Mouse (Mus musculus) CH12.LX (cell line): ENCODE results near the gene Siah2. TPM values are rescaled to one million over a fixed set of nuclear protein-coding genes. Genes with fewer than 3 reads are reported as not detected.
A peak's percentile ranks its signal among the peaks of the same experiment; 100 is the strongest.

ENCODE experiments used
- DNase-seq: peaks from one replicate; pipeline ENCODE4 v3.0.0-alpha.2; 2013; ENCODE audit errors: extremely low read depth
- H3K27ac ChIP-seq: 2 replicates; pipeline ENCODE4 v1.5.1; 2012; ENCODE audit warnings: low read depth, mild to moderate bottlenecking, control low read depth, moderate library complexity; ENCODE audit not compliant: insufficient read depth
- H3K27me3 ChIP-seq: replicated peaks from 2 replicates; pipeline ENCODE3; 2012; ENCODE audit warnings: inconsistent platforms
- H3K36me3 ChIP-seq, 2 experiments: replicated peaks in 1 of 2; 2 replicates each; pipeline versions ENCODE3 to v1.6.1; 2012; ENCODE audit warnings: inconsistent platforms in 1 of 2, low read length in 1 of 2, mild to moderate bottlenecking in 1 of 2, mixed read lengths in 1 of 2, moderate library complexity in 1 of 2; ENCODE audit not compliant: control insufficient read depth in 1 of 2, insufficient read depth in 1 of 2
- H3K4me1 ChIP-seq, 2 experiments: 2 replicates each; pipeline ENCODE4 v1.6.1; 2012; ENCODE audit warnings: inconsistent platforms in 1 of 2, moderate library complexity in 1 of 2; ENCODE audit not compliant: insufficient read depth in 2 of 2, control insufficient read depth in 1 of 2
- H3K4me2 ChIP-seq: 2 replicates; pipeline ENCODE4 v1.6.1; 2012; ENCODE audit warnings: low read depth, mild to moderate bottlenecking, control low read depth; ENCODE audit not compliant: poor library complexity, insufficient read depth, severe bottlenecking
- H3K4me3 ChIP-seq, 3 experiments: fragments of 150-350 bp in 1 of 3; sonication (generic) in 1 of 3; replicated peaks in 1 of 3; 2 replicates each; pipeline versions ENCODE3 to v1.5.1; 2011 to 2012; ENCODE audit warnings: low read depth in 2 of 3, low read length in 2 of 3, mild to moderate bottlenecking in 2 of 3, moderate library complexity in 2 of 3, control low read depth in 1 of 3, improper control_type of control experiment in 1 of 3, inconsistent platforms in 1 of 3, mixed read lengths in 1 of 3; ENCODE audit not compliant: poor library complexity in 1 of 3
- H3K79me2 ChIP-seq: replicated peaks from 2 replicates; pipeline ENCODE4 v1.6.1; 2012; ENCODE audit warnings: mild to moderate bottlenecking, moderate library complexity; ENCODE audit not compliant: control insufficient read depth, poor library complexity, insufficient read depth, severe bottlenecking; ENCODE audit errors: extremely low read depth
- H3K9ac ChIP-seq: 2 replicates; pipeline ENCODE4 v1.6.1; 2012; ENCODE audit warnings: low read depth, mild to moderate bottlenecking, control low read depth, moderate library complexity; ENCODE audit not compliant: insufficient read depth
- H3K9me3 ChIP-seq: replicated peaks from 2 replicates; pipeline ENCODE3; 2012; ENCODE audit warnings: low read length, inconsistent platforms, mixed read lengths
- BHLHE40 ChIP-seq: IDR thresholded peaks from 2 replicates; pipeline ENCODE4 v1.6.1; 2011; ENCODE audit warnings: mild to moderate bottlenecking, low read depth, low read length, improper control_type of control experiment
- CHD1 ChIP-seq: IDR thresholded peaks from 2 replicates; pipeline ENCODE4 v1.6.1; 2012; ENCODE audit warnings: low read depth, low read length, improper control_type of control experiment, inconsistent platforms
- CTCF ChIP-seq, 2 experiments: IDR thresholded peaks in 1 of 2; conservative IDR thresholded peaks in 1 of 2; 2 replicates each; pipeline ENCODE4 v1.5.1; 2011 to 2012; ENCODE audit warnings: low read depth in 2 of 2, low read length in 2 of 2, improper control_type of control experiment in 1 of 2, inconsistent platforms in 1 of 2, mild to moderate bottlenecking in 1 of 2, moderate library complexity in 1 of 2
- E2F4 ChIP-seq: IDR thresholded peaks from 2 replicates; pipeline ENCODE4 v1.6.1; 2011; ENCODE audit warnings: low read depth, low read length, improper control_type of control experiment; ENCODE audit not compliant: insufficient replicate concordance
- ELF1 ChIP-seq: IDR thresholded peaks from 2 replicates; pipeline ENCODE4 v1.6.1; 2014; ENCODE audit warnings: low read depth, mild to moderate bottlenecking, inconsistent platforms, low read length, improper control_type of control experiment
- EP300 ChIP-seq: IDR thresholded peaks from 2 replicates; pipeline ENCODE4 v1.6.1; 2011; ENCODE audit warnings: low read length, improper control_type of control experiment
- ETS1 ChIP-seq: conservative IDR thresholded peaks from 2 replicates; pipeline ENCODE4 v1.6.1; 2012; ENCODE audit warnings: low read depth, mild to moderate bottlenecking, inconsistent platforms, low read length, improper control_type of control experiment, moderate library complexity
- HCFC1 ChIP-seq: IDR thresholded peaks from 2 replicates; pipeline ENCODE4 v1.6.1; 2012; ENCODE audit warnings: low read depth, mild to moderate bottlenecking, inconsistent platforms, low read length, improper control_type of control experiment
- IRF4 ChIP-seq: IDR thresholded peaks from 2 replicates; pipeline ENCODE4 v1.6.1; 2014; ENCODE audit warnings: low read depth, mild to moderate bottlenecking, inconsistent platforms, low read length, improper control_type of control experiment
- JUN ChIP-seq: IDR thresholded peaks from 2 replicates; pipeline ENCODE4 v1.6.1; 2011; ENCODE audit warnings: low read depth, mild to moderate bottlenecking, low read length, improper control_type of control experiment, moderate library complexity; ENCODE audit not compliant: insufficient read depth
- JUND ChIP-seq: conservative IDR thresholded peaks from 2 replicates; pipeline ENCODE4 v1.6.1; 2011; ENCODE audit warnings: low read depth, low read length, improper control_type of control experiment
- KAT2A ChIP-seq: IDR thresholded peaks from 2 replicates; pipeline ENCODE4 v1.6.1; 2012; ENCODE audit warnings: low read length, improper control_type of control experiment, inconsistent platforms; ENCODE audit not compliant: insufficient replicate concordance
- MAFK ChIP-seq: IDR thresholded peaks from 2 replicates; pipeline ENCODE4 v1.6.1; 2011; ENCODE audit warnings: low read length, improper control_type of control experiment; ENCODE audit not compliant: insufficient replicate concordance
- MAX ChIP-seq: IDR thresholded peaks from 2 replicates; pipeline ENCODE4 v1.6.1; 2011; ENCODE audit warnings: low read length, improper control_type of control experiment
- MAZ ChIP-seq: IDR thresholded peaks from 2 replicates; pipeline ENCODE4 v1.6.1; 2012; ENCODE audit warnings: low read depth, mild to moderate bottlenecking, inconsistent platforms, low read length, improper control_type of control experiment, moderate library complexity
- MEF2A ChIP-seq: IDR thresholded peaks from 2 replicates; pipeline ENCODE4 v1.6.1; 2014; ENCODE audit warnings: low read depth, mild to moderate bottlenecking, inconsistent platforms, low read length, improper control_type of control experiment, borderline replicate concordance
- MYC ChIP-seq: IDR thresholded peaks from 2 replicates; pipeline ENCODE4 v1.6.1; 2011; ENCODE audit warnings: low read depth, mild to moderate bottlenecking, improper control_type of control experiment, low read length
- NELFE ChIP-seq: IDR thresholded peaks from 2 replicates; pipeline ENCODE4 v1.6.1; 2011; ENCODE audit warnings: low read depth, low read length, improper control_type of control experiment
- NRF1 ChIP-seq: IDR thresholded peaks from 2 replicates; pipeline ENCODE4 v1.6.1; 2014; ENCODE audit warnings: low read depth, mild to moderate bottlenecking, inconsistent platforms, low read length, improper control_type of control experiment, moderate library complexity
- POLR2A ChIP-seq: IDR thresholded peaks from 2 replicates; pipeline ENCODE4 v1.6.1; 2011; ENCODE audit warnings: low read depth, mild to moderate bottlenecking, improper control_type of control experiment, low read length
- POLR2AphosphoS2 ChIP-seq: IDR thresholded peaks from 2 replicates; pipeline ENCODE4 v1.6.1; 2011; ENCODE audit warnings: low read depth, low read length, improper control_type of control experiment
- RCOR1 ChIP-seq: conservative IDR thresholded peaks from 2 replicates; pipeline ENCODE4 v1.6.1; 2012; ENCODE audit warnings: low read depth, mild to moderate bottlenecking, inconsistent platforms, low read length, improper control_type of control experiment
- SIN3A ChIP-seq: IDR thresholded peaks from 2 replicates; pipeline ENCODE4 v1.6.1; 2012; ENCODE audit warnings: low read length, improper control_type of control experiment, inconsistent platforms
- TBP ChIP-seq: conservative IDR thresholded peaks from 2 replicates; pipeline ENCODE4 v1.6.1; 2011; ENCODE audit warnings: low read depth, low read length, improper control_type of control experiment
- TCF12 ChIP-seq: IDR thresholded peaks from 2 replicates; pipeline ENCODE4 v1.6.1; 2014; ENCODE audit warnings: low read depth, mild to moderate bottlenecking, inconsistent platforms, low read length, improper control_type of control experiment
- UBTF ChIP-seq: IDR thresholded peaks from 2 replicates; pipeline ENCODE4 v1.6.1; 2012; ENCODE audit warnings: low read depth, mild to moderate bottlenecking, inconsistent platforms, low read length, improper control_type of control experiment, moderate library complexity
- USF1 ChIP-seq: IDR thresholded peaks from 2 replicates; pipeline ENCODE4 v1.6.1; 2014; ENCODE audit warnings: low read depth, mild to moderate bottlenecking, inconsistent platforms, low read length, improper control_type of control experiment
- USF2 ChIP-seq: conservative IDR thresholded peaks from 2 replicates; pipeline ENCODE4 v1.6.1; 2011; ENCODE audit warnings: low read depth, low read length, improper control_type of control experiment
- ZMIZ1 ChIP-seq: IDR thresholded peaks from 2 replicates; pipeline ENCODE4 v1.6.1; 2012; ENCODE audit warnings: low read depth, mild to moderate bottlenecking, inconsistent platforms, low read length, improper control_type of control experiment
- ZNF384 ChIP-seq: IDR thresholded peaks from 2 replicates; pipeline ENCODE4 v1.6.1; 2012; ENCODE audit warnings: low read depth, low read length, improper control_type of control experiment, inconsistent platforms
- dilution Hi-C: fragments of 300-500 bp; cut with MboI; formaldehyde crosslinking; loops from 2 replicates; pipeline ENCODE4 v1.14.3; 2020; ENCODE audit warnings: low sequenced_read_pairs; ENCODE audit not compliant: extremely low pct_unique_long_range_greater_than_20kb, extremely low pct_ligation_motif_present
- in situ Hi-C: fragments of 300-500 bp; cut with MboI; formaldehyde crosslinking; loops from 3 replicates; pipeline ENCODE4 v1.14.3; 2019; ENCODE audit warnings: low sequenced_read_pairs, low pct_ligation_motif_present, low pct_unique_long_range_greater_than_20kb, mixed read lengths
- polyA plus RNA-seq: library from polyadenylated mRNA; unstranded; fragments of >175 nt; gene quantifications from 2 replicates; pipeline ENCODE4 v1.2.1, GENCODE M21; 2012; ENCODE audit warnings: low read depth; ENCODE audit not compliant: insufficient read length
- total RNA-seq, 2 experiments: library from RNA; depleted of rRNA; stranded (reverse); fragments of 300-350 nt in 1 of 2; fragments of >200 nt in 1 of 2; gene quantifications; 2 replicates each; pipeline ENCODE4 v1.2.3; 2012 to 2014

The Siah2 gene
- total and polyA plus RNA-seq, 3 experiments = 104 to 142 (median 140) TPM

DNA sequence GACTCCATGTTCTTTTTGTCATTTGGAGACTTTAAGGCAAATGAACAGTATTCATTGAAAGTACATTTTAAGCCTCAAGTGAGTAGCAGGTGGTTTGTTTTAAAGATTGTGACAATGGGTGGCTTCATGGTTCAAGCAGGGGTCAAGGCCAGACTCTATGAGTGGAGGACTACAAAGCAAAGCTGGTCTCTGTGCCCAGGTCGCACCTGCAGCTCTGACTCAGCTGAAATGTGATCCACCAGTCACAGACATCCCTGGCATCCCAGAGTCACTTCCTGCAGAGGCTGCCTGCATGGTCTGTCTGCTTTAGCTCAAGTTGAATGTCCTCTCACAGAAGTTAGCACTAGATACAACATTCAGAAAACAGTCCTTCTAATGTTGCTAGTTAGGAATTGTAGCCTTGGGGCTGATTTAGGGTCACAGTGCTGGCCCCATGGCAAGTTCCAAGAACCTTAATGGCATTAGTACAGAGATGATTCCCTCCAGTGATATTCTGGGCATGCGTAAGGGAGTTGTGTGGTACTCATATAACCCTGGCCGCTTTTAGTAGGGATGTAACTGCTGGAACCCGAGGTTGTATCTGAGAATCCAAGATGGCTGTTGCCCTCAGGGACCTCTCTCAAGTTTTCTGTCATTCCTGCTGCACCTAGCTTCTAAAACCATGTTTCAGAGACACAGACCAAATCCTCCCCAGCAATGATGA is 19.6 kb downstream of the Siah2 start:
- Histone ChIP-seq H3K9ac (peak overlapping the region; percentile 37; the same call in 1 of the 2 replicates), H3K4me3 (no peak overlapping the region), H3K36me3 (peaks cover 34 to 36% of the 10 kb centered on the region in 2 experiments), H3K4me1 (peaks cover 31 to 85% of the 10 kb centered on the region in 2 experiments), H3K79me2 (peaks cover 44% of the 10 kb centered on the region), H3K4me2 (peak overlapping the region; percentile 63), H3K27ac (peak overlapping the region; percentile 81), H3K9me3 (no peaks in the 10 kb centered on the region), H3K27me3 (no peaks in the 10 kb centered on the region)
- dilution Hi-C loops = no loop called here
- DNase-seq = peak; percentile 85
- TF ChIP-seq ZMIZ1 (peak; percentile 24; the same call in 1 of the 2 replicates), MAFK (peak; percentile 93), MEF2A (no peak), MYC (no peak), NELFE (no peak), NRF1 (peak; percentile 69), UBTF (0 out of 2 replicates have a peak, but pooled peaks have one; percentile 28), TBP (no peak; the same call in 1 of the 2 replicates), CHD1 (peak; percentile 23; the same call in 1 of the 2 replicates), ELF1 (peak; percentile 47; the same call in 1 of the 2 replicates), USF2 (no peak), CTCF (conservative IDR thresholded peaks at IDR 0.05 in 1 of 2, IDR thresholded peaks at IDR 0.05 in 1 of 2; ENCODE audit: low read depth in 2 of 2, low read length in 2 of 2) (no peak), POLR2A (no peak), JUND (no peak), TCF12 (peak; percentile 87), IRF4 (no peak; the same call in 1 of the 2 replicates), ZNF384 (no peak), HCFC1 (no peak), MAZ (no peak; the same call in 1 of the 2 replicates), RCOR1 (0 out of 2 replicates have a peak, but pooled peaks have one; percentile 21), POLR2AphosphoS2 (no peak; the same call in 1 of the 2 replicates), EP300 (peak; percentile 66), USF1 (no peak), JUN (no peak), E2F4 (no peak), KAT2A (no peak), MAX (peak; percentile 57), BHLHE40 (peak; percentile 75), SIN3A (no peak; the same call in 1 of the 2 replicates), ETS1 (peak; percentile 51)
- in situ Hi-C loops = loop anchor here (25.0 kb wide), 1 partner anchor 510 kb away; no protein-coding TSS in a partner anchor
